Mouse (Mus musculus): Measurements from ENCODE around the gene Ptprg. TPM values are rescaled to one million over a fixed set of nuclear protein-coding genes. Genes with fewer than 3 reads are reported as not detected.
A peak's percentile ranks its signal among the peaks of the same experiment; 100 is the strongest.

Ptprg gene
- total and polyA plus RNA-seq, 3 experiments: 25.1 to 57.1 (median 54.0) TPM

GRCm38 (mm10) chr14:11534456-11534855, 18.9 kb upstream of the Ptprg start:
- Histone ChIP-seq H3K9ac (ENCODE audit: low read depth, low read length) (no peak overlapping the region), H3K27me3 (ENCODE audit: control insufficient read depth, insufficient read depth, low read length) (no peaks in the 10 kb centered on the region), H3K4me3 (no peak overlapping the region), H3K79me2 (replicated peaks; ENCODE audit: control insufficient read depth, insufficient read depth, low read length) (no peaks in the 10 kb centered on the region), H3K4me1 (ENCODE audit: control insufficient read depth, insufficient read depth, low read length) (peaks cover 2% of the 10 kb centered on the region), H3K36me3 (ENCODE audit: control insufficient read depth, insufficient read depth, low read length) (no peaks in the 10 kb centered on the region), H3K27ac (peak overlapping the region; percentile 31; the same call in 1 of the 2 replicates)
- peak in 1 of 2 experiments; percentile 46 for DNase-seq
- intact Hi-C loops (cut with DNase I): no loop called here
- 68% methylated on average over 1 of the region's 1 CpGs for WGBS
- peak; percentile 64 for TF ChIP-seq EP300 (IDR thresholded peaks at IDR 0.05; ENCODE audit: insufficient read depth, low read depth, low read length)
- TF ChIP-seq POLR2A (IDR thresholded peaks at IDR 0.05; ENCODE audit: insufficient read depth, low read depth, low read length): no peak
- TF ChIP-seq CTCF (IDR thresholded peaks at IDR 0.05): peak; percentile 68

GRCm38 (mm10) chr14:11536121-11536520, 17.2 kb upstream of the Ptprg start:
- intact Hi-C loops (cut with DNase I): no loop called here
- Histone ChIP-seq H3K36me3 (ENCODE audit: control insufficient read depth, insufficient read depth, low read length) (no peaks in the 10 kb centered on the region), H3K27ac (no peak overlapping the region), H3K79me2 (replicated peaks; ENCODE audit: control insufficient read depth, insufficient read depth, low read length) (no peaks in the 10 kb centered on the region), H3K4me1 (ENCODE audit: control insufficient read depth, insufficient read depth, low read length) (peaks cover 2% of the 10 kb centered on the region), H3K9ac (ENCODE audit: low read depth, low read length) (no peak overlapping the region), H3K4me3 (no peak overlapping the region), H3K27me3 (ENCODE audit: control insufficient read depth, insufficient read depth, low read length) (no peaks in the 10 kb centered on the region)
- WGBS: 80% methylated on average over 5 of the region's 5 CpGs
- DNase-seq: no peak
- no peak for TF ChIP-seq EP300 (IDR thresholded peaks at IDR 0.05; ENCODE audit: insufficient read depth, low read depth, low read length)
- no peak for TF ChIP-seq POLR2A (IDR thresholded peaks at IDR 0.05; ENCODE audit: insufficient read depth, low read depth, low read length)
- no peak for TF ChIP-seq CTCF (IDR thresholded peaks at IDR 0.05)

- no peak overlapping the region for H3K9ac ChIP-seq (ENCODE audit: low read depth, low read length)
- WGBS: 27% methylated on average over 11 of the region's 11 CpGs
- H3K4me3 ChIP-seq: peak overlapping the region; percentile 98
- H3K4me1 ChIP-seq (ENCODE audit: control insufficient read depth, insufficient read depth, low read length): peaks cover 4% of the 10 kb centered on the region
- no peak for DNase-seq
- 0 out of 2 replicates have a peak, but pooled peaks cover 1% of the 10 kb centered on the region for H3K79me2 ChIP-seq (replicated peaks; ENCODE audit: control insufficient read depth, insufficient read depth, low read length)
- TF ChIP-seq POLR2A (IDR thresholded peaks at IDR 0.05; ENCODE audit: insufficient read depth, low read depth, low read length) (no peak), CTCF (IDR thresholded peaks at IDR 0.05) (no peak), EP300 (IDR thresholded peaks at IDR 0.05; ENCODE audit: insufficient read depth, low read depth, low read length) (no peak)
- intact Hi-C loops (cut with DNase I): loop anchor here (5.0 to 10.0 kb wide), 3 partner anchors 133 to 387 kb away; partner anchors contain the start of gene Fhit
- no peaks in the 10 kb centered on the region for H3K27me3 ChIP-seq (ENCODE audit: control insufficient read depth, insufficient read depth, low read length)
- H3K27ac ChIP-seq: peak overlapping the region; percentile 96
- H3K36me3 ChIP-seq (ENCODE audit: control insufficient read depth, insufficient read depth, low read length): no peaks in the 10 kb centered on the region
These were observed 1.4 kb upstream of the Ptprg start for GRCm38 (mm10) chr14:11551892-11552291.

- TF ChIP-seq POLR2A (IDR thresholded peaks at IDR 0.05; ENCODE audit: insufficient read depth, low read depth, low read length): no peak
- intact Hi-C loops (cut with DNase I): loop anchor here (5.0 to 10.0 kb wide), 3 partner anchors 132 to 388 kb away; partner anchors contain the start of gene Fhit
- Histone ChIP-seq H3K4me3 (peak overlapping the region; percentile 98), H3K9ac (ENCODE audit: low read depth, low read length) (peak overlapping the region; percentile 70), H3K27ac (peak overlapping the region; percentile 96), H3K4me1 (ENCODE audit: control insufficient read depth, insufficient read depth, low read length) (peaks cover 8% of the 10 kb centered on the region), H3K27me3 (ENCODE audit: control insufficient read depth, insufficient read depth, low read length) (no peaks in the 10 kb centered on the region), H3K36me3 (ENCODE audit: control insufficient read depth, insufficient read depth, low read length) (no peaks in the 10 kb centered on the region), H3K79me2 (replicated peaks; ENCODE audit: control insufficient read depth, insufficient read depth, low read length) (0 out of 2 replicates have a peak, but pooled peaks cover 1% of the 10 kb centered on the region)
- WGBS: under 1% methylated on average over 33 of the region's 33 CpGs
- DNase-seq: peak; percentile 51 to 66
These were observed 635 bp upstream of the Ptprg start for GRCm38 (mm10) chr14:11552521-11553272.

GRCm38 (mm10) chr14:11553679-11554305, 460 bp downstream of the Ptprg start:
- TF ChIP-seq CTCF (IDR thresholded peaks at IDR 0.05) (no peak), POLR2A (IDR thresholded peaks at IDR 0.05; ENCODE audit: insufficient read depth, low read depth, low read length) (no peak)
- H3K9ac ChIP-seq (ENCODE audit: low read depth, low read length): peak overlapping the region; percentile 96
- peak overlapping the region; percentile 98 for H3K4me3 ChIP-seq
- no peaks in the 10 kb centered on the region for H3K36me3 ChIP-seq (ENCODE audit: control insufficient read depth, insufficient read depth, low read length)
- peak overlapping the region; percentile 96 for H3K27ac ChIP-seq
- no peaks in the 10 kb centered on the region for H3K27me3 ChIP-seq (ENCODE audit: control insufficient read depth, insufficient read depth, low read length)
- H3K4me1 ChIP-seq (ENCODE audit: control insufficient read depth, insufficient read depth, low read length): peaks cover 8% of the 10 kb centered on the region
- H3K79me2 ChIP-seq (replicated peaks; ENCODE audit: control insufficient read depth, insufficient read depth, low read length): 0 out of 2 replicates have a peak, but pooled peaks cover 1% of the 10 kb centered on the region
- WGBS: under 1% methylated on average over 57 of the region's 57 CpGs
- DNase-seq: peak in 1 of 2 experiments; percentile 79
- intact Hi-C loops (cut with DNase I): loop anchor here (2.0 to 10.0 kb wide), 5 partner anchors 27 to 389 kb away; partner anchors contain the start of gene Fhit
